Mouse (Mus musculus): ENCODE results near the gene Vps72. TPM values are rescaled to one million over a fixed set of nuclear protein-coding genes. Genes with fewer than 3 reads are reported as not detected.

Vps72 gene
- 116 and 120 TPM in 2 replicates for polyA plus RNA-seq (2015; fragmentation: Nextera tagmentation; extraction: Ambion mirVana)

DNA sequence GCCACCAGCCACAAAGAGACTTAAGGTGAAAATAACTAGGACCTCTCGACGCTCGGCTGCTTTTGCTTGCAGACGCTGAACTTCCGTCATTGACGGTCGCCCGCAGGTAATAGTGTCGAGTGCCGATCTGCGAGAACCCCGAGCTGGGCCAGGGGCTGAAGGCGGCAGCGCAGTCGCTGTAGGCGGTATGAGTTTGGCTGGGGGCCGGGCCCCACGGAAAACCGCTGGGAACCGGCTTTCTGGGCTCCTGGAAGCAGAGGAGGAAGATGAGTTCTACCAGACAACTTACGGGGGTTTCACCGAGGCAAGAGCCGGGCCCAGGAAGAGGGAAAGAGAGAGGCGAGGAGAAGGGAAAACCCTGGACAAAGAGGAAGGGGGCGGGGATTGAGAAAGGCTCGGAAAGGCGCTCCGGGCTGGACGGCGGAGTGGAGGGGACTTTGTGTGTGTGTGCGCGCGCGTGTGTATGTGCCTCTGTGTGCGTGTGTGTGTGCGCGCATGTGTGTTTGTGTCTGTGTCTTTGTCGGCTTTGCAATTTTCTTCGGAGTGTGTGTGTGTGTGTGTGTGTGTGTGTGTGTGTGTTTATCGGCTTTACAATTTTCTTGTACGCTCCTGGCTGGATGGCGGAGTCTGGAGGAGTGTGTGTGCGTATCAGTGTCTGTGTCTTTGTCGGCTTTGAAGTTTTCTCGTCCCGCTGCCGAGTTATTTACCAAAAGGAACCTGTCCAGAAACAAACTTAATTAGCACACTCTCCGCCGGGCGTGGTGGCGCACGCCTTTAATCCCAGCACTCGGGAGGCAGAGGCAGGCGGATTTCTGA lies at the start of gene Vps72:
Vps72 (plus strand) TSS at position 112 of the 816 bp plus-strand sequence.
- Histone ChIP-seq H3K4me1 (replicated peaks; ENCODE audit: insufficient read depth, low read length) (peaks cover 7% of the 10 kb centered on the region; the same call in 1 of the 2 replicates), H3K27ac (peak within 1 kb of the TSS; percentile 94), H3K36me3 (ENCODE audit: insufficient read depth, low read length) (peaks cover 14% of the 10 kb centered on the region; the same call in 1 of the 2 replicates), H3K9ac (ENCODE audit: low read depth, low read length) (peak within 1 kb of the TSS; percentile 68), H3K4me3 (replicated peaks; ENCODE audit: low read depth, low read length) (peak within 1 kb of the TSS; percentile 78), H3K4me2 (ENCODE audit: low read length) (peak within 1 kb of the TSS; percentile 49), H3K9me3 (replicated peaks; ENCODE audit: low read length) (no peaks in the 10 kb centered on the region), H3K27me3 (ENCODE audit: insufficient read depth, low read length) (no peaks in the 10 kb centered on the region)
- no peak for TF ChIP-seq CTCF (IDR thresholded peaks at IDR 0.05; ENCODE audit: low read depth)
- DNase-seq (ENCODE audit: low spot score) (peak; percentile 97), ATAC-seq (replicated peaks; ENCODE audit: low FRiP score, low read depth) (peak; percentile 57)
- WGBS, result under 1% methylated on average over 54 of the region's 54 CpGs

DNA sequence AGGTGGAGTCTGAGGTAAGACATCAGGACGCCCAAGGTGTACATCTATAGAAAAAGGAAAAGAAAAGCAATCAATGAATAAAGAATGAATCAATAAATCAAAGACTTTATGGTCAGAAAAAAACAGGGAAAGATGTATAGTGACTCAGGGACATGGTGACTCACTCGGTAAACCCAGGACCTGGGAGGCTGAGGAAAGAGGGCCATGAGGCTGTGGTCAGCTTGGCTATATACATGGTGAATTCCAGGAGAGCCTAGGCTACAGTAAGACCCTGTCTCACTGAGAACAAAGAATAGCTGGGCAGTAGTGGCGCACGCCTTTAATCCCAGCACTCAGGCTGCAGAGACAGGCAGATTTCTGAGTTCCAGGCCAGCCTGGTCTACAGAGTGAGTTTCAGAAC lies 47.1 kb upstream of the Vps72 start:
- peaks cover 76% of the 10 kb centered on the region for H3K36me3 ChIP-seq (ENCODE audit: insufficient read depth, low read length)
- no peak overlapping the region for H3K27ac ChIP-seq
- H3K9ac ChIP-seq (ENCODE audit: low read depth, low read length), result no peak overlapping the region
- WGBS, result 95% methylated on average over 4 of the region's 4 CpGs
- no peak overlapping the region for H3K4me3 ChIP-seq (replicated peaks; ENCODE audit: low read depth, low read length)
- H3K4me1 ChIP-seq (replicated peaks; ENCODE audit: insufficient read depth, low read length), result no peaks in the 10 kb centered on the region
- no peak for TF ChIP-seq CTCF (IDR thresholded peaks at IDR 0.05; ENCODE audit: low read depth)
- no peaks in the 10 kb centered on the region for H3K9me3 ChIP-seq (replicated peaks; ENCODE audit: low read length)
- no peak for ATAC-seq (replicated peaks; ENCODE audit: low FRiP score, low read depth)
- DNase-seq (ENCODE audit: low spot score), result no peak
- H3K4me2 ChIP-seq (ENCODE audit: low read length), result no peak overlapping the region
- H3K27me3 ChIP-seq (ENCODE audit: insufficient read depth, low read length), result no peaks in the 10 kb centered on the region

DNA sequence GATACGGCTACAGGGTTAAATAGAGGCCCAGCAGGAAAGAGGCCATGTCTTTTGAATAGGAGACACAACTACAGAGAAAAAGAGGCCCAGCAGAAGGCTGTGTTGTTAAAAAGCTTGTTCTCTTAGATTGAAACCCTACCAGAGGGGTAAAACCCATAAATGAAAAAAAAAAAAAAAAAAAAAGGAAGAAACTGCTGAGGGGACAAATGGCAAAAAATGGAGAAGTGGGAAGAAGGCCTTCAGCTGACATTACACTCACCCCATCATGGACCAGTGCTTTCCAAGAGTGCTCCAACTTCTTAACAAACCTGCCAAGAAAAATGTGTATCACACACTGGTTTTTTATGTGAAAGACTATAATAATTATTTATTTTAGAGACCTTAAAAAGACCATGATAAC lies 45.3 kb upstream of the Vps72 start:
- no peaks in the 10 kb centered on the region for H3K27me3 ChIP-seq (ENCODE audit: insufficient read depth, low read length)
- peaks cover 81% of the 10 kb centered on the region for H3K36me3 ChIP-seq (ENCODE audit: insufficient read depth, low read length)
- no peak for ATAC-seq (replicated peaks; ENCODE audit: low FRiP score, low read depth)
- no peak overlapping the region for H3K27ac ChIP-seq
- 89% methylated on average over 1 of the region's 1 CpGs for WGBS
- TF ChIP-seq CTCF (IDR thresholded peaks at IDR 0.05; ENCODE audit: low read depth), result no peak
- H3K4me2 ChIP-seq (ENCODE audit: low read length), result no peak overlapping the region
- no peak for DNase-seq (ENCODE audit: low spot score)
- no peak overlapping the region for H3K4me3 ChIP-seq (replicated peaks; ENCODE audit: low read depth, low read length)
- no peaks in the 10 kb centered on the region for H3K9me3 ChIP-seq (replicated peaks; ENCODE audit: low read length)
- H3K9ac ChIP-seq (ENCODE audit: low read depth, low read length), result no peak overlapping the region
- H3K4me1 ChIP-seq (replicated peaks; ENCODE audit: insufficient read depth, low read length), result no peaks in the 10 kb centered on the region

DNA sequence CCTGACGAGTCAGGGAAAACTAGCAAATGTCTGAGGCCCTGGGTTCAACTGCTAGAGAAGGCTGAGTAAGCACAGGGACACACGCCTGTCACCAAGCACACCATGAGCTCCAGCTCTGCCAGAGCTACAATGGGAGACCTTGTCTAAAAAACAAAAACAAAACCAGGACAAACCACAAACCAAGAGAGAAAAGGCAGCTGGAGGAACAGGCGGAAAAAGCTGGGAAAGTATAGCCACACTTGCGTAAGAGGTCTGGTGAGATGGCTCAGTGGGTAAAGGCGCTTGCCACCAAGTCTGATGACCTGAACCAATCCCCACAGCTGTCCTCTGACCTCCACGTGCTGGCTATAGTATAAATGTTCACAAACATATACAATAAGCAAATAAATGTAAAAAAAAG lies 44.7 kb upstream of the Vps72 start:
- WGBS, result 92% methylated on average over 6 of the region's 6 CpGs
- H3K27me3 ChIP-seq (ENCODE audit: insufficient read depth, low read length), result no peaks in the 10 kb centered on the region
- ATAC-seq (replicated peaks; ENCODE audit: low FRiP score, low read depth), result no peak
- TF ChIP-seq CTCF (IDR thresholded peaks at IDR 0.05; ENCODE audit: low read depth), result no peak
- H3K27ac ChIP-seq, result no peak overlapping the region
- H3K4me1 ChIP-seq (replicated peaks; ENCODE audit: insufficient read depth, low read length), result no peaks in the 10 kb centered on the region
- no peak overlapping the region for H3K9ac ChIP-seq (ENCODE audit: low read depth, low read length)
- H3K4me3 ChIP-seq (replicated peaks; ENCODE audit: low read depth, low read length), result no peak overlapping the region
- peaks cover 80% of the 10 kb centered on the region for H3K36me3 ChIP-seq (ENCODE audit: insufficient read depth, low read length)
- no peaks in the 10 kb centered on the region for H3K9me3 ChIP-seq (replicated peaks; ENCODE audit: low read length)
- H3K4me2 ChIP-seq (ENCODE audit: low read length), result no peak overlapping the region
- no peak for DNase-seq (ENCODE audit: low spot score)

DNA sequence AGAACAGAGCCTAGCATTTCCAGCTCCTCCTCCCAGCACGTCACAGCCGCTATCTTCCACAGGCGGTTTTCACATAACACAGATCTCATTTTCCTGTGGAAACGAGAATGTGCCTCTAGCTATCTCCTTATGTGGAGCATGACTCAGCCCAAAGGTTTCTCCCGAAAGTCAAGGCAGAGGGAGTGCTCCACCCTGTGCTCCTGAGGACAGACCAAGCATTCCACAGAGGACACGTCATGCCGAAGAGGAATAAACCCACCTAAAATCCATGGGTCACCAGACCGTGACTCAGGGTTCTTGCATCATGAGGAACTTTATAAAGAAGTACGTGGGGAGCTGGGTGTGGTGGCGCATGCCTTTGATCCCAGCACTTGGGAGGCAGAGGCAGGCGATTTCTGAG lies 44.3 kb upstream of the Vps72 start:
- 87% methylated on average over 11 of the region's 11 CpGs for WGBS
- no peak overlapping the region for H3K4me2 ChIP-seq (ENCODE audit: low read length)
- H3K4me1 ChIP-seq (replicated peaks; ENCODE audit: insufficient read depth, low read length), result no peaks in the 10 kb centered on the region
- no peak for TF ChIP-seq CTCF (IDR thresholded peaks at IDR 0.05; ENCODE audit: low read depth)
- H3K9me3 ChIP-seq (replicated peaks; ENCODE audit: low read length), result no peaks in the 10 kb centered on the region
- H3K27me3 ChIP-seq (ENCODE audit: insufficient read depth, low read length), result no peaks in the 10 kb centered on the region
- no peak overlapping the region for H3K4me3 ChIP-seq (replicated peaks; ENCODE audit: low read depth, low read length)
- ATAC-seq (replicated peaks; ENCODE audit: low FRiP score, low read depth) (0 out of 2 replicates have a peak, but pooled peaks have one; percentile 33), DNase-seq (ENCODE audit: low spot score) (no peak)
- H3K36me3 ChIP-seq (ENCODE audit: insufficient read depth, low read length), result peaks cover 82% of the 10 kb centered on the region
- H3K27ac ChIP-seq, result no peak overlapping the region
- no peak overlapping the region for H3K9ac ChIP-seq (ENCODE audit: low read depth, low read length)

DNA sequence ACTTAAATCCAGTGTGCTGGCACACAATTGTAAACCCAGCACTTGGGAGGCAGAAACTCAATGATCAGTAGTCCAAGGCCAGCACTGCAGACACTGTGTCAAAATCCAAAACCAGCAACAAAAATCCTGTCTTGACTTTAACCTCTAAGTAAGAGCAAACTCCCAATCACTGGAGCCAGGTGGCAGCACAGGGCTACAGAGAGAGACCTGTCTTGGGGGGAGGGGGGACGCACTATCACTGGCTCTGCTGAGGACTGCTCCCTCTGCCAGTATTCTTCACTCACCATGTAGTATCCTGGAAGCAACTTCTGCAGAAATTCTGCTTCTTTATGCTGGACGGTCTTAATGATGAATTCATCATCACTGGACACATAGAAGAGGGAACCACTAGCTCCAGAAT lies 39.2 kb upstream of the Vps72 start:
- Histone ChIP-seq H3K4me2 (ENCODE audit: low read length) (no peak overlapping the region), H3K4me1 (replicated peaks; ENCODE audit: insufficient read depth, low read length) (no peaks in the 10 kb centered on the region), H3K9me3 (replicated peaks; ENCODE audit: low read length) (no peaks in the 10 kb centered on the region), H3K9ac (ENCODE audit: low read depth, low read length) (no peak overlapping the region), H3K4me3 (replicated peaks; ENCODE audit: low read depth, low read length) (no peak overlapping the region), H3K36me3 (ENCODE audit: insufficient read depth, low read length) (peaks cover 72% of the 10 kb centered on the region), H3K27me3 (ENCODE audit: insufficient read depth, low read length) (no peaks in the 10 kb centered on the region), H3K27ac (no peak overlapping the region)
- 88% methylated on average over 2 of the region's 2 CpGs for WGBS
- peak; percentile 26; the same call in 1 of the 2 replicates for TF ChIP-seq CTCF (IDR thresholded peaks at IDR 0.05; ENCODE audit: low read depth)
- ATAC-seq (replicated peaks; ENCODE audit: low FRiP score, low read depth) (no peak), DNase-seq (ENCODE audit: low spot score) (peak; percentile 9)
